Mouse (Mus musculus): ENCODE measurements around the gene Theg. TPM values are rescaled to one million over a fixed set of nuclear protein-coding genes. Genes with fewer than 3 reads are reported as not detected.

Gene Theg
- total and polyA plus RNA-seq, 3 experiments, result not detected

DNA sequence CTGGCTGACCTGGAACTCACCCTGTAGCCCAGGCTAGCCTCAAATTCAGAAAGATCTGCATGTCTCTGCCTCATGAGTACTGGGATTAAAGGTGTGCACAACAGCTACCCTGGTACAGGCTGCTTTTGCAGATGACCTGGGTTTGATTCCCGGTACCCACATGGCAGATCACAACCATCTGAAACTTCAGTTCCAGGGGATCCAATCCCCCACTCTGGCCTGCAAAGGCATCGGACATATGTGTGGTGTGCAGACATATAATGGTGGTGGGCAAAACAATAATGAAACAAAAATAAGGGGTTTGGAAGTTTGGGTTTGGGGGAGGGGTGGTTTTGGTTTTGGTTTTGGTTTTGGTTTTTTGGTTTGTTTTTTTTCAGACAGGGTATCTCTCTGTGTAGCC is 15.8 kb downstream of the Theg start:
- H3K4me1 ChIP-seq (ENCODE audit: control insufficient read depth in 1 of 2, insufficient read depth in 2 of 2, low read length in 2 of 2), result no peaks in the 10 kb centered on the region
- H3K79me2 ChIP-seq (ENCODE audit: control insufficient read depth, insufficient read depth, low read length, poor library complexity), result no peaks in the 10 kb centered on the region
- no peaks in the 10 kb centered on the region for H3K9me3 ChIP-seq (replicated peaks; ENCODE audit: insufficient read depth, low read length)
- H3K36me3 ChIP-seq (ENCODE audit: control insufficient read depth in 1 of 2, insufficient read depth in 2 of 2, low read length in 2 of 2), result no peaks in the 10 kb centered on the region
- no peak overlapping the region for H3K27ac ChIP-seq (ENCODE audit: control insufficient read depth, low read depth, low read length)
- DNase-seq (ENCODE audit: low read depth, low spot score), result no peak
- TF ChIP-seq TAL1 (IDR thresholded peaks at IDR 0.05; ENCODE audit: low read length), result no peak
- TF ChIP-seq CHD1 (IDR thresholded peaks at IDR 0.05; ENCODE audit: low read depth, low read length), result no peak
- TF ChIP-seq JUND (IDR thresholded peaks at IDR 0.05; ENCODE audit: low read depth, low read length), result no peak
- TF ChIP-seq RAD21 (IDR thresholded peaks at IDR 0.05; ENCODE audit: low read depth, low read length), result no peak
- no peak for TF ChIP-seq GATA1 (IDR thresholded peaks at IDR 0.05; ENCODE audit: low read depth, low read length)
- TF ChIP-seq ETS1 (IDR thresholded peaks at IDR 0.05; ENCODE audit: low read depth, low read length), result no peak
- TF ChIP-seq NRF1 (IDR thresholded peaks at IDR 0.05; ENCODE audit: insufficient read depth, low read depth, low read length, poor library complexity, severe bottlenecking), result no peak
- no peak for TF ChIP-seq POLR2A (IDR thresholded peaks at IDR 0.05; ENCODE audit: control insufficient read depth in 1 of 2, insufficient read depth in 1 of 2, low read depth in 1 of 2, low read length in 2 of 2, poor library complexity in 1 of 2)
- TF ChIP-seq GABPA (IDR thresholded peaks at IDR 0.05; ENCODE audit: low read depth, low read length), result no peak
- no peak for TF ChIP-seq NELFE (IDR thresholded peaks at IDR 0.05; ENCODE audit: low read depth, low read length)
- TF ChIP-seq EP300 (IDR thresholded peaks at IDR 0.05; ENCODE audit: low read depth in 1 of 2, low read length in 2 of 2), result no peak
- TF ChIP-seq MAX (IDR thresholded peaks at IDR 0.05; ENCODE audit: low read length), result no peak
- no peak for TF ChIP-seq UBTF (IDR thresholded peaks at IDR 0.05; ENCODE audit: borderline replicate concordance, insufficient read depth, low read depth, low read length)
- no peak for TF ChIP-seq USF1 (IDR thresholded peaks at IDR 0.05; ENCODE audit: low read depth, low read length)
- no peak for TF ChIP-seq POLR2AphosphoS5 (IDR thresholded peaks at IDR 0.05; ENCODE audit: borderline replicate concordance, low read depth, low read length)
- TF ChIP-seq MXI1 (IDR thresholded peaks at IDR 0.05; ENCODE audit: low read depth, low read length), result no peak
- H3K27me3 ChIP-seq (ENCODE audit: control insufficient read depth in 1 of 2, insufficient read depth in 2 of 2, low read length in 2 of 2), result peaks cover 0 to 2% of the 10 kb centered on the region in 2 experiments; a peak in 1 of 4 replicates
- no peak overlapping the region for H3K4me3 ChIP-seq (ENCODE audit: control insufficient read depth in 1 of 2, insufficient read depth in 1 of 2, low read depth in 2 of 2, low read length in 2 of 2)
- no peak overlapping the region for H3K9ac ChIP-seq (ENCODE audit: control insufficient read depth, low read depth, low read length, poor library complexity, severe bottlenecking)

DNA sequence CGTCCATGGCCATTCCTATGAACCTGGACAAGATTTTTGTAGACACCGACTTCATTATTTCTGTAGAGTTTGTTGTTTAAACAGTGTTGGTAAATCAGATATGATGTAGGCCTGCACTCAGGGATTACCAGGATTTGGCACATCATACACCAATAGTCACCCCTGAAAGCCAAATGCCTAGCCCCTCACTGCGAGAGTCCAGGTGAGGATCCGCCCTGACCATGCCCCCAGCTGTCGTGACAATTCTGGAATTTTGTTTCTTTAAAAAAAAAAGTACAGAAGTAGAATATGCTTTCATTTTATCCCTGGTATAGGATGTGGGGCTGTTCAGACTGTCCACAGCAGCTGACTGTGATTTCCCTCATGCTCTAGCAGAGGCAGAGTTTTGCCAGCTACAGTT is 17.2 kb downstream of the Theg start:
- H3K79me2 ChIP-seq (ENCODE audit: control insufficient read depth, insufficient read depth, low read length, poor library complexity), result no peaks in the 10 kb centered on the region
- no peak overlapping the region for H3K4me3 ChIP-seq (ENCODE audit: control insufficient read depth in 1 of 2, insufficient read depth in 1 of 2, low read depth in 2 of 2, low read length in 2 of 2)
- H3K27me3 ChIP-seq (ENCODE audit: control insufficient read depth in 1 of 2, insufficient read depth in 2 of 2, low read length in 2 of 2), result peaks cover 0 to 2% of the 10 kb centered on the region in 2 experiments; a peak in 1 of 4 replicates
- H3K9ac ChIP-seq (ENCODE audit: control insufficient read depth, low read depth, low read length, poor library complexity, severe bottlenecking), result no peak overlapping the region
- no peaks in the 10 kb centered on the region for H3K9me3 ChIP-seq (replicated peaks; ENCODE audit: insufficient read depth, low read length)
- no peak for DNase-seq (ENCODE audit: low read depth, low spot score)
- no peak overlapping the region for H3K27ac ChIP-seq (ENCODE audit: control insufficient read depth, low read depth, low read length)
- TF ChIP-seq RCOR1 (IDR thresholded peaks at IDR 0.05; ENCODE audit: low read depth, low read length), result no peak
- no peaks in the 10 kb centered on the region for H3K4me1 ChIP-seq (ENCODE audit: control insufficient read depth in 1 of 2, insufficient read depth in 2 of 2, low read length in 2 of 2)
- no peaks in the 10 kb centered on the region for H3K36me3 ChIP-seq (ENCODE audit: control insufficient read depth in 1 of 2, insufficient read depth in 2 of 2, low read length in 2 of 2)

Data from MEL (cell line).